Mouse (Mus musculus): Measurements from ENCODE around the gene Abcg4. TPM values are rescaled to one million over a fixed set of nuclear protein-coding genes. Genes with fewer than 3 reads are reported as not detected.
"Not testable (repeated sequence)": the region's sequence is repeated elsewhere in the genome, so short reads cannot be mapped to it uniquely, and the experiment has no call there.

Gene Abcg4
- polyA plus RNA-seq, 1 experiment from 2014 or later: 3.7 TPM

DNA sequence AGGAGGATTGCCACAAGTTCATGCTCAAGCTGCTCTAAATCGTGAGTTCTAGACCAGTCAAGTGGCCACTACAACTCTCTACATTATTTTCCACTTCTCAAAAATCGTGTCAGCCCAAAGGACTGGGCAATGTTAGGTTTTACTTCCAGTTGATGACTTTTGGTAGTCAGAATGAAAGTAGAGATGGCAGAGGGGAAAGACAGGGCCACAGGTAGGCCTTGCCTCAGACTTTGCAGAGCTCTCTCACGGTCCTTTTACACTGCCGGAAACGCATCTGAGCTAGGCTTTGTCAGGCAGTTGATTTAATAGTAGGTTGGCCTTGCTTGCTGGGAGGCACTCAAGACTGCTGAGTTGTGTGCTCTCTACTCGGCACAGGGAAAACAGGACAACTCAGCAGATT is 35.7 kb upstream of the Abcg4 start:
- DNase-seq (ENCODE audit: low spot score): no peak
- no peaks in the 10 kb centered on the region; the same call in 1 of the 2 replicates for H3K36me3 ChIP-seq (ENCODE audit: control insufficient read depth, insufficient read depth, low read length)
- no peak overlapping the region for H3K9ac ChIP-seq (ENCODE audit: low read length)
- ATAC-seq (ENCODE audit: insufficient number of reproducible peaks, low FRiP score, low TSS enrichment, low read depth): no peak
- H3K4me2 ChIP-seq (ENCODE audit: low read depth, severe bottlenecking): no peak overlapping the region
- no peaks in the 10 kb centered on the region for H3K9me3 ChIP-seq (ENCODE audit: control insufficient read depth, low read length)
- H3K27me3 ChIP-seq (ENCODE audit: control insufficient read depth, insufficient read depth, low read length): no peaks in the 10 kb centered on the region
- H3K4me3 ChIP-seq (ENCODE audit: low read depth, low read length): no peak overlapping the region
- 76% methylated on average over 6 of the region's 6 CpGs for whole genome bisulfite sequencing
- H3K27ac ChIP-seq (replicated peaks; ENCODE audit: low read depth, low read length): no peak overlapping the region
- peaks cover 11% of the 10 kb centered on the region for H3K4me1 ChIP-seq (ENCODE audit: control insufficient read depth, insufficient read depth, low read length)

- H3K27ac ChIP-seq (replicated peaks; ENCODE audit: low read depth, low read length); H3K9me3 ChIP-seq (ENCODE audit: control insufficient read depth, low read length); H3K27me3 ChIP-seq (ENCODE audit: control insufficient read depth, insufficient read depth, low read length); ATAC-seq (ENCODE audit: insufficient number of reproducible peaks, low FRiP score, low TSS enrichment, low read depth); DNase-seq (ENCODE audit: low spot score); H3K4me2 ChIP-seq (ENCODE audit: low read depth, severe bottlenecking); H3K9ac ChIP-seq (ENCODE audit: low read length); H3K36me3 ChIP-seq (ENCODE audit: control insufficient read depth, insufficient read depth, low read length); H3K4me3 ChIP-seq (ENCODE audit: low read depth, low read length): not testable (repeated sequence)
- 84% methylated on average over 4 of the region's 4 CpGs for WGBS
- peaks cover 16% of the 10 kb centered on the region for H3K4me1 ChIP-seq (ENCODE audit: control insufficient read depth, insufficient read depth, low read length)
These were observed 35.2 kb upstream of the Abcg4 start for GRCm38 (mm10) chr9:44323656-44324055.

DNA sequence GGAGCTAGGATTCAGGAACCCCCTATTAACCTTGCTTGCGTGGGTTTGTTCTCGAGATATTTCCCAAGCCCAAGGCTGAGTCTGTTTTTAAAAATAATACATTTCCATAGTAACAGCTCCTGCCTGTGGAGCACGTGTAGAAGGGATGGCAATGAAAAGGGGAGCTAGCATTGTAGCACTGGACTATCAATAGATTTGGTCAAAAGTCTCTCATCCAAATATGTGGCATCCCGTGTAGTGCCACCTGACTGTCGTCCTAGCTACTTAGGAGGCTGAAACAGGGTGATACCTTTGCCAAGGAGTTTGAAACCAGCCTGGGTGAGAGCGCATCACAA is 32.4 kb upstream of the Abcg4 start:
- ATAC-seq (ENCODE audit: insufficient number of reproducible peaks, low FRiP score, low TSS enrichment, low read depth): no peak
- 28% methylated on average over 6 of the region's 6 CpGs for WGBS

GRCm38 (mm10) chr9:44319887-44320798 is 31.7 kb upstream of the Abcg4 start, which contains the start of gene C2cd2l:
C2cd2l (minus strand) TSS chr9:44320285.
- no peaks in the 10 kb centered on the region for H3K9me3 ChIP-seq (ENCODE audit: control insufficient read depth, low read length)
- H3K27ac ChIP-seq (replicated peaks; ENCODE audit: low read depth, low read length): no peak within 1 kb of the TSS
- under 1% methylated on average over 66 of the region's 67 CpGs for WGBS
- H3K4me3 ChIP-seq (ENCODE audit: low read depth, low read length): peak within 1 kb of the TSS; percentile 89
- DNase-seq (ENCODE audit: low spot score) (peak; percentile 90), ATAC-seq (ENCODE audit: insufficient number of reproducible peaks, low FRiP score, low TSS enrichment, low read depth) (peak; percentile 97)
- peaks cover 8% of the 10 kb centered on the region for H3K4me1 ChIP-seq (ENCODE audit: control insufficient read depth, insufficient read depth, low read length)
- H3K4me2 ChIP-seq (ENCODE audit: low read depth, severe bottlenecking): peak within 1 kb of the TSS; percentile 79
- no peaks in the 10 kb centered on the region for H3K27me3 ChIP-seq (ENCODE audit: control insufficient read depth, insufficient read depth, low read length)
- no peaks in the 10 kb centered on the region; the same call in 1 of the 2 replicates for H3K36me3 ChIP-seq (ENCODE audit: control insufficient read depth, insufficient read depth, low read length)
- peak within 1 kb of the TSS; percentile 74 for H3K9ac ChIP-seq (ENCODE audit: low read length)

More for the DNA sequence above, 32.4 kb upstream of the Abcg4 start:
- peak overlapping the region; percentile 89; the same call in 1 of the 2 replicates for H3K4me3 ChIP-seq (ENCODE audit: low read depth, low read length)
- H3K4me2 ChIP-seq (ENCODE audit: low read depth, severe bottlenecking): peak overlapping the region; percentile 79
- no peaks in the 10 kb centered on the region; the same call in 1 of the 2 replicates for H3K36me3 ChIP-seq (ENCODE audit: control insufficient read depth, insufficient read depth, low read length)
- H3K4me1 ChIP-seq (ENCODE audit: control insufficient read depth, insufficient read depth, low read length): peaks cover 8% of the 10 kb centered on the region
- H3K27ac ChIP-seq (replicated peaks; ENCODE audit: low read depth, low read length): no peak overlapping the region
- DNase-seq (ENCODE audit: low spot score): no peak
- no peaks in the 10 kb centered on the region for H3K27me3 ChIP-seq (ENCODE audit: control insufficient read depth, insufficient read depth, low read length)
- no peaks in the 10 kb centered on the region for H3K9me3 ChIP-seq (ENCODE audit: control insufficient read depth, low read length)
- peak overlapping the region; percentile 74; the same call in 1 of the 2 replicates for H3K9ac ChIP-seq (ENCODE audit: low read length)

GRCm38 (mm10) chr9:44319105-44319886 is 30.9 kb upstream of the Abcg4 start:
- peak overlapping the region; percentile 89 for H3K4me3 ChIP-seq (ENCODE audit: low read depth, low read length)
- H3K9ac ChIP-seq (ENCODE audit: low read length): peak overlapping the region; percentile 74
- no peak overlapping the region for H3K27ac ChIP-seq (replicated peaks; ENCODE audit: low read depth, low read length)
- H3K27me3 ChIP-seq (ENCODE audit: control insufficient read depth, insufficient read depth, low read length): no peaks in the 10 kb centered on the region
- 2% methylated on average over 37 of the region's 37 CpGs for WGBS
- H3K36me3 ChIP-seq (ENCODE audit: control insufficient read depth, insufficient read depth, low read length): no peaks in the 10 kb centered on the region; the same call in 1 of the 2 replicates
- DNase-seq (ENCODE audit: low spot score): peak; percentile 49
- H3K4me2 ChIP-seq (ENCODE audit: low read depth, severe bottlenecking): peak overlapping the region; percentile 79
- H3K4me1 ChIP-seq (ENCODE audit: control insufficient read depth, insufficient read depth, low read length): peaks cover 8% of the 10 kb centered on the region
- no peak for ATAC-seq (ENCODE audit: insufficient number of reproducible peaks, low FRiP score, low TSS enrichment, low read depth)
- H3K9me3 ChIP-seq (ENCODE audit: control insufficient read depth, low read length): no peaks in the 10 kb centered on the region

DNA sequence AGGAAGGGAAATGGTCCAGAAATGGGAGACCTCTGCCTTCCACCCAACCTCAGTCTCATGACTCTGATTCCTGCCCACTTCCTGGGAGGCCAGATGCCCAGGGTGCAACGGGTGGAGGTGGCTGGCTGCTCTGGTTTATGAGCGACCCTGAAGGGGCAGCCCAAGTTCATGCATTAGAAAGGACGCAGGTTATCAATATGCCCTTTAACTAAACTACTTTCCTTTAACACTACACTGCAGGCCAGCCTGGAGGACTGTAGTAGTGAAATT is 30.3 kb upstream of the Abcg4 start:
- no peak for ATAC-seq (ENCODE audit: insufficient number of reproducible peaks, low FRiP score, low TSS enrichment, low read depth)
- H3K9me3 ChIP-seq (ENCODE audit: control insufficient read depth, low read length): no peaks in the 10 kb centered on the region
- DNase-seq (ENCODE audit: low spot score): no peak
- peak overlapping the region; percentile 89 for H3K4me3 ChIP-seq (ENCODE audit: low read depth, low read length)
- peaks cover 8% of the 10 kb centered on the region for H3K4me1 ChIP-seq (ENCODE audit: control insufficient read depth, insufficient read depth, low read length)
- H3K9ac ChIP-seq (ENCODE audit: low read length): peak overlapping the region; percentile 74; the same call in 1 of the 2 replicates
- H3K36me3 ChIP-seq (ENCODE audit: control insufficient read depth, insufficient read depth, low read length): no peaks in the 10 kb centered on the region; the same call in 1 of the 2 replicates
- peak overlapping the region; percentile 79 for H3K4me2 ChIP-seq (ENCODE audit: low read depth, severe bottlenecking)
- 38% methylated on average over 3 of the region's 3 CpGs for WGBS
- no peaks in the 10 kb centered on the region for H3K27me3 ChIP-seq (ENCODE audit: control insufficient read depth, insufficient read depth, low read length)
- no peak overlapping the region for H3K27ac ChIP-seq (replicated peaks; ENCODE audit: low read depth, low read length)

DNA sequence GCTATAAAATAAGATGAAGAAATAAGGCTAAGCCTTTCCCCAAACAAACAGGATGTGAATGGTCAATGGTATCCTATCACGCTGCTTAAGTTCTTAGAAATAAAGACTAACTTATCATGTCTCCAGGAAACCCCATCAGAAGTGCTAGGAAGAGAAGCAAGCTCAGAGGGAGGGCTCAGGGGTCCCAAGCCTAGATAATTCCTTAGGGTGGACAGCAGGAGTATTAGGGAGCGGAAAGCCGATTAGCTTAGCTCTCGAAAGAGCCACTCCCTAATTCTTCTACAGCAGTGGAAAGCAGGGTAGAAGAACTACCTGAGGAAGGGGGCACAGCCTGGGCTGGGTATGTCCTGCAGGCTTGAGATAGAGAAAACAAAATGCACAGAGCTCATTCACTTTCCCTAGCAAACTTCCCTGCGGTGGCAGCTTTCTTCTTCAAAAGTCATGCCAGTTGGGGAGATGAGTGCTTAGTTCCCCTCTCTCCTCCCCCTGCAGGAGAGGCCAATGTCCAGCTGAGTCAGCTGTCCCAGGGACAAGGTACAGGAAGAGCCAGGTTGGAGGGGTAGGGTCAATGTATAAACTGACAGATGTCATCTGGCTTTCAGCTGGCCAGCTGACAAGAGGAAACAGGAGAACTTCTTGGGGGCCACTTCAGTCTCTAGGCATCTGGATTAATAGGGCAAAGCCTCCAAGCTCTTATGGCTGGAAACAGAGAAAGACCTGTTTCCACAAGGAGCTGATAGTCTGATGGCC is 29.8 kb upstream of the Abcg4 start:
- Histone ChIP-seq H3K36me3 (ENCODE audit: control insufficient read depth, insufficient read depth, low read length) (no peaks in the 10 kb centered on the region; the same call in 1 of the 2 replicates), H3K27ac (replicated peaks; ENCODE audit: low read depth, low read length) (no peak overlapping the region), H3K4me1 (ENCODE audit: control insufficient read depth, insufficient read depth, low read length) (peaks cover 8% of the 10 kb centered on the region), H3K4me2 (ENCODE audit: low read depth, severe bottlenecking) (peak overlapping the region; percentile 79; the same call in 1 of the 2 replicates), H3K27me3 (ENCODE audit: control insufficient read depth, insufficient read depth, low read length) (no peaks in the 10 kb centered on the region), H3K9me3 (ENCODE audit: control insufficient read depth, low read length) (no peaks in the 10 kb centered on the region), H3K9ac (ENCODE audit: low read length) (no peak overlapping the region), H3K4me3 (ENCODE audit: low read depth, low read length) (no peak overlapping the region)
- no peak for ATAC-seq (ENCODE audit: insufficient number of reproducible peaks, low FRiP score, low TSS enrichment, low read depth)
- WGBS: 62% methylated on average over 5 of the region's 5 CpGs
- DNase-seq (ENCODE audit: low spot score): no peak

DNA sequence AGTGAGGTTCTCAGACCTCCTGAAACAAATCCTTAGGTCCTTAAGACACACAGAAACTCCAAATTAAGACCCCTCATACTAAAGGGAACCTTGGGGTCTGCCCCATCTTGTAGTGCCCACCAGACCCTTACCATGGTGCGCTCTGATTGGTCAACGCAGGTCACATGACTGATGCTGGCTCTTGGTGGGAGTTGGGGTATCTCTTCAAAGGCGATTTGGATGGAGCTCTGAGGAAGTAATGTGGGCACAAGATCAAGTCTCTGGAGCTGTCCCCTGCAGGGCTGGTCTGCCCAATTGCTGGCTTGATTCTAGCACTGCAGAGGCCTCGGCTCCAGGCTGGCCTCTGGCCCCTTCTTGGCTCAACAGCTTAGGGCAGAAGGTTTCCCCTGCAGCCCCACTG is 29.0 kb upstream of the Abcg4 start:
- no peaks in the 10 kb centered on the region for H3K9me3 ChIP-seq (ENCODE audit: control insufficient read depth, low read length)
- H3K4me3 ChIP-seq (ENCODE audit: low read depth, low read length): no peak overlapping the region
- H3K27me3 ChIP-seq (ENCODE audit: control insufficient read depth, insufficient read depth, low read length): no peaks in the 10 kb centered on the region
- no peak overlapping the region for H3K4me2 ChIP-seq (ENCODE audit: low read depth, severe bottlenecking)
- no peak overlapping the region for H3K27ac ChIP-seq (replicated peaks; ENCODE audit: low read depth, low read length)
- 68% methylated on average over 4 of the region's 4 CpGs for WGBS
- no peak for DNase-seq (ENCODE audit: low spot score)
- no peaks in the 10 kb centered on the region; the same call in 1 of the 2 replicates for H3K36me3 ChIP-seq (ENCODE audit: control insufficient read depth, insufficient read depth, low read length)
- peaks cover 8% of the 10 kb centered on the region for H3K4me1 ChIP-seq (ENCODE audit: control insufficient read depth, insufficient read depth, low read length)
- no peak overlapping the region for H3K9ac ChIP-seq (ENCODE audit: low read length)
- ATAC-seq (ENCODE audit: insufficient number of reproducible peaks, low FRiP score, low TSS enrichment, low read depth): no peak
